Mouse (Mus musculus) embryonic facial prominence, embryonic 14.5 days (tissue): ENCODE data around the gene Trpc5. TPM values are rescaled to one million over a fixed set of nuclear protein-coding genes. Genes with fewer than 3 reads are reported as not detected.

Experiments used
- polyA plus RNA-seq: library from polyadenylated mRNA; unstranded; fragments of >200 nt; fragmentation: Nextera tagmentation; extraction: Ambion mirVana; gene quantifications from 2 replicates; pipeline ENCODE4 v1.2.1, GENCODE M21; 2014

Trpc5 gene
- polyA plus RNA-seq, 1 experiment from 2014 or later: 0.99 TPM

Other genes with a start within 250 kb of the Trpc5 start
- gene Trpc5os, start 231.6 kb downstream of the Trpc5 start, polyA plus RNA-seq: 0.14 TPM in 1 of 2 replicates, not detected in the other
- 1.6 and 2.8 TPM in 2 replicates for gene Rtl4, start 727 bp upstream of the Trpc5 start, polyA plus RNA-seq